Mouse (Mus musculus) right cerebral cortex, postnatal 10 days (tissue): Measurements from ENCODE around the gene Tenm2.

Experiments used
- DNase-seq, 2 experiments: peaks; one replicate each; pipeline ENCODE4 v3.0.0; 2021; ENCODE audit warnings: low spot score in 2 of 2

The Tenm2 gene

GRCm38 (mm10) chr11:35995310-35995709, 1240.5 kb downstream of the Tenm2 start:
- DNase-seq = no peak

GRCm38 (mm10) chr11:35991846-35992245, 1243.9 kb downstream of the Tenm2 start:
- peak; percentile 62 to 67 for DNase-seq

- DNase-seq = no peak
These were observed 1245.8 kb downstream of the Tenm2 start for GRCm38 (mm10) chr11:35989967-35990366.

- peak; percentile 94 to 95 for DNase-seq
These were observed 1249.8 kb downstream of the Tenm2 start for GRCm38 (mm10) chr11:35985841-35986393.

GRCm38 (mm10) chr11:35982734-35983133, 1253.0 kb downstream of the Tenm2 start:
- no peak for DNase-seq

GRCm38 (mm10) chr11:35980411-35980917, 1255.3 kb downstream of the Tenm2 start, which contains the start of gene Wwc1:
Wwc1 (minus strand) TSS chr11:35980527.
- peak; percentile 81 to 82 for DNase-seq

- peak in 1 of 2 experiments; percentile 46 for DNase-seq
These were observed 1255.9 kb downstream of the Tenm2 start for GRCm38 (mm10) chr11:35979733-35980410.

- peak in 1 of 2 experiments; percentile 46 for DNase-seq
These were observed 1256.5 kb downstream of the Tenm2 start for GRCm38 (mm10) chr11:35979266-35979732.

GRCm38 (mm10) chr11:35977796-35978195, 1258.0 kb downstream of the Tenm2 start:
- DNase-seq = no peak

- no peak for DNase-seq
These were observed 1258.7 kb downstream of the Tenm2 start for GRCm38 (mm10) chr11:35977096-35977495.

GRCm38 (mm10) chr11:35976482-35976881, 1259.3 kb downstream of the Tenm2 start:
- peak; percentile 72 to 74 for DNase-seq

GRCm38 (mm10) chr11:35974632-35975450, 1260.9 kb downstream of the Tenm2 start:
- no peak for DNase-seq

GRCm38 (mm10) chr11:35973135-35973534, 1262.6 kb downstream of the Tenm2 start:
- DNase-seq = no peak

- no peak for DNase-seq
These were observed 1263.4 kb downstream of the Tenm2 start for GRCm38 (mm10) chr11:35972270-35972931.

- no peak for DNase-seq
These were observed 1264.7 kb downstream of the Tenm2 start for GRCm38 (mm10) chr11:35970806-35971705.

GRCm38 (mm10) chr11:35968291-35968690, 1267.5 kb downstream of the Tenm2 start:
- DNase-seq = no peak

- no peak for DNase-seq
These were observed 1271.7 kb downstream of the Tenm2 start for GRCm38 (mm10) chr11:35963981-35964549.

- no peak for DNase-seq
These were observed 1272.2 kb downstream of the Tenm2 start for GRCm38 (mm10) chr11:35963554-35963953.

- DNase-seq = no peak
These were observed 1273.3 kb downstream of the Tenm2 start for GRCm38 (mm10) chr11:35962431-35962830.

- DNase-seq = no peak
These were observed 1276.5 kb downstream of the Tenm2 start for GRCm38 (mm10) chr11:35959270-35959669.
